Mouse (Mus musculus): Measurements from ENCODE around the gene Abr. TPM values are rescaled to one million over a fixed set of nuclear protein-coding genes. Genes with fewer than 3 reads are reported as not detected.

The Abr gene
- total RNA-seq, 2 experiments from 2014 or later = 8.2 to 12.8 TPM

DNA sequence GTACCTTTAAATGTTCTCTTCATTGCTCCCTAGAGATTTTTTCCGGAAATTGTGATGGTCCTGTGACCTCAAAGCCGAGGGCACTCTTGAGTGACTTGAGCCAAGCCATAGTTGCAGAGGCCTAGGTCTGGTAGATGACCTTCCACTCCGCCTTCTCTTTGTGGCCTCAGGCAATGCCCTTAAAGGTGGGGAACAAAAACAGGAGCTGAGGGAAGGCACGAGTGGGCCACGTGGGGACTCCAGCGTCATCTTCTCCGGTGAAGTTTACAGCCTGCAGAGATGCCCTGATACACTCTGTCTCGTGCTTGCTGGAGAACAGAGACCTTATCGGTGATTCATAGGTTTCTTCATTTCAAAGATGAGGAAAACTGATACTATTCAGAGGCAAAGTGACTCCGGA is 2.0 kb upstream of the Abr start:
- no peak for DNase-seq (ENCODE audit: low spot score)

DNA sequence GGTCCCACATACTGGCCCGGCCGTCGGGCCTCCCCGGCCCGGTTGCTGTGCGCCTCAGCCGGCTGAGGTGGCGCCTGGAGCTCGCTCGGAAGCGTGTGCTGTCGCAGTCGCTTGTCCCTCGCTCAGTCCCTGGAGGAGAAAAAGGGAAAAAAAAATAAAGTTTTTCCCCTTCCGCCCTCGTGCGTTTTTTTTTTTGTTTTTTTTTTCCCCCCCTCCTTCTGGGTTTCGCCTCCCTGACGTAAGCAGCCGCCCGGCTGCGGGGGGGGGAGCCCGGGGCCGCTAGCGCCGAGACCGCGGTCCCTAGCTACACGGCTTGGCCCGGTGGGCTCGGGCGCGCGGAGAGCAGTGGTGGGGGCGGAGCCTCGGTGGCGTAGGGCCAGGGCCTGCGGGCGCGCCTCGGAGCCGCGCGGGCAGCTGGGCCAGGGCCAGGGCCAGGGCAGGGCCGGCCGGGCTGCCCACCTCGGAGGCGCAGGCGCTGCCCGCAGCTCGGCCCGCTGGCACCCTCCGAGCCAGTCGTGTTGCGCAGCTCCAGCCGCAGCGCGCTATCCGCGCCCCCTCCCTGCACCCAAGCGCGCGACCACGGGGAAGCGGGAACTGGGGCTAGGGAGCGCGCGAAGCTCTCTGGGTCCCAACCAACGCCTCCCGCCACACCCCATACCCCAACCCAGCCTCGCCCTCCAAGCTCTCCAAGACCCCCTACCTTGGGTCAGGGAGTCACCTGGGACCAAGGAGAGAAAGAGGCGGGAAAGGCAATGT is 1.3 kb upstream of the Abr start:
- DNase-seq (ENCODE audit: low spot score) = peak; percentile 21

DNA sequence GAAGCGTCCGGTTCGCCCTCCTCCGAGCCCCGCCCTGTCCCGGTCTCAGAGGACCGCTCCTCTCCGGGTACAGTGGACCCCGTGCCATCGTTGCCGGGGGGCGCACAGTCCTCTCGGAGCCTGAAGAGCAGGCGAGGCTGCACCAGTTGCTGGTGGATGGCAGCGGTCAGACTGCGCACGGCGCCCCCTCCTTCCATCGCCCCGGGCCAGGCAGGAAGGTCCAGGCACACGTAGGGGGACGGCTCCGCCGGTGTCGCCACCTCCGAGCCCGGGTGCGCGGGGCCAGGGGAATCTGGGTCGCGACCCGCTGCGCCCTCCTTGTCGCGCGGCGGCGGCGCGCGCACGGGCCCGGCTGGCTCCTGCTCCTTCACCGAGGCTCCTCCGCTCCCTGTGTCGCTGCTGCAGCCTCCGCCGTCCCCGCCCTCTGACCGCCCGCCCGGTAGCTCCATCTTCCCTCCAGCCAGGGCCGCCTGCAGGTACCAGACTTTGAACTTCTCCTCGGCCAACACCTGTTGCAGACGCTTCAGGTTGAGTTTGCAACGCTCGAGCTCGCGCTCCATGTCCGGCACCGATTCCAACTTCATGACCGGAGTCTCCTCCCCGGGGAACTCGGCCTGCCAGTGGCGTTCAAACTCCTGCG is 572 bp upstream of the Abr start:
- no peak for DNase-seq (ENCODE audit: low spot score)

DNA sequence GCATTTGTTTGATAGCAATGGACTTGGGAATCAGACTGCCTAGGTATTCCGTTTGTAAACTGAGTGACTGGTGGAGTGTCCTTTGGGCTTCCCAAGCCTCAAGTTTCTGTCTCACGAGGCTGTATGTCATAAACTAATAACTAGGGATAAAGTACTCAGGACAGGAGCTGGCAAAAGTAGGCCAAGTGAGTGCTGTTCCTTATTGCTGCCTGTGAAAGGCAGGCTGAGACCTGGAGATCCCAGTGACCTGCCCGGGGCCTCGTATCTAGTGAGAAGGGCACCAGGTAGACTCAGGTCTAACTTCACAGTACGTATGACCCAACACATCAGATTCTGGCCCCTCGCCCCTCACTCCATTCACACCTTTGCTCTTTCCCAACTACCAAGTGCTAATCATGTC is 4.0 kb downstream of the Abr start:
- no peak for DNase-seq (ENCODE audit: low spot score)

DNA sequence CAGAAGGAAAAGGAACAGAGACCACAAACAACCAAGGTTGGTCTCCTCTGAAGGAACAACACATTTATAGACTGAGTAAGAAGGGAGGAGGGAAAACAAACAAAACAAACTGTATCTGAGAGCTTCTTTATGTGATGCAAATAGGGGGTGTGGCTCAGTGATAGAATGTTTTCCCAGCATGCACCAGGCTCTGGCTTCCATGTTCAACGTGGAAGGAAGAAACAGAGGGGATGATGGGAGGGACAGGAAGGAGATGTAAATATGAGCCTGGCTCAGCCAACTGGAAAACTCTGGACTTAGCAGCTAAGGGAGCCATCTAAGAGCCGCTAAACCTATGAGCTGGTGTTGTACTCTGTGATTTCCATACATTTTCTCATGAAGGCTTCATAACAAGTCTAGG is 7.9 kb downstream of the Abr start:
- no peak for DNase-seq (ENCODE audit: low spot score)

DNA sequence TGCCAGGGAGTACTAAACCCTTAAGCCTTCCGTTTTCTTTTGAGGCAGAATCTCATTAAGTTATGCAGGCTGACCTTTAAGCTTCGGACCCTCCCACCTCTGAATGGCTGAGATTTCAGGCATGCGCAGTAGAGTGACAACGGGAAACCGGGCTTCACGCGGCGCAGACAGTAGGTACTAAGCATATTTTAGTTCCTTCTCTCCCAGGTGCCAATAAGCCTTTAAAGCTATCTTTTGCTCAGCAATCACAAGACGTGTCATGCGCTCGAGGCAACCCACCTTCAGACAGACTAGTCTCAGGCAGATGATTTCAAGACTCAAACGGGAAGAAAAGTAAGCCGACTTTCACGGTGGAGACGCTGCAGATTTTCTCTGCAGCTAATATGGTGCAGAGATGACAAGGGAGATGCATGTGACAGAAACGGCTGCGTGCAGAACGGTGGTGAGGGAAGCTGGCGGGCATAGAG is 9.4 kb downstream of the Abr start:
- DNase-seq (ENCODE audit: low spot score) = no peak

DNA sequence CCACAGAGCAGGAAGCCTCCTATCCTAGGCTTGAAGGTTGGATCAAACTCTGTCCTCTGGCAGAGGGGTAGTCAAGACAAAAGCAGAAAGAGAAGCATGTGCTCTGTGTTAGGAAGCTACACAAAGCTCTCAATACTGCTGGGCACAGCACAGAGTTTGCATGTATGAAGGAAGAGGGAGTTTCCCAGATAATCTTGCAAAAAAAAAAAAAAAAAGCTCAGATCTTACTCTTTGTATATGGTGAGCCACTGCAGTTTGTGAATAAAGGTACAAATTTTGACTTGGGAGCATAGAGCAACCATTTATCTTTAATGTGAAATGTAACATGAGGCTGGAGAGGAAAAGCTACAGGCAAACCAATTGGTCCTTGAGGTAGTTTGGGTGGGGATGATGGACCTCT is 11.2 kb downstream of the Abr start:
- no peak for DNase-seq (ENCODE audit: low spot score)

DNA sequence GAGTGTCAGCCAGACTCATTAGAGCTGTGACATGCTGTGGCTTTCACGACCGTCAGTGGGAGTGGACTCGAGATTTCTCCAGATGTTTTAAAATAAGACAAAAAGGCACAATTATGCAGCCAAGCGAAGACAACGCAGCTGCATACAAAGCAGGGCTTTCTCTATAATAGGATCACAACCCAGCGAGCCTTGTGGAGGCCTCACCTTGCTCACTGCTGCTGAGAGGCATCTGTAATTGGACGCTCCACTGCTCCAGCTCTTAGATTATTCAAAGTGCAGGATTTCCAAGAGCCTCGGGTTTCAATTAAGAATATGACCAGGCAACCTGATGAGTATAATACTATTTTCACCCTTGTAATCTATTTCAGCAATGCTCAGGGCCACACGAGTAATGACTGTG is 15.6 kb downstream of the Abr start:
- DNase-seq (ENCODE audit: low spot score) = no peak

DNA sequence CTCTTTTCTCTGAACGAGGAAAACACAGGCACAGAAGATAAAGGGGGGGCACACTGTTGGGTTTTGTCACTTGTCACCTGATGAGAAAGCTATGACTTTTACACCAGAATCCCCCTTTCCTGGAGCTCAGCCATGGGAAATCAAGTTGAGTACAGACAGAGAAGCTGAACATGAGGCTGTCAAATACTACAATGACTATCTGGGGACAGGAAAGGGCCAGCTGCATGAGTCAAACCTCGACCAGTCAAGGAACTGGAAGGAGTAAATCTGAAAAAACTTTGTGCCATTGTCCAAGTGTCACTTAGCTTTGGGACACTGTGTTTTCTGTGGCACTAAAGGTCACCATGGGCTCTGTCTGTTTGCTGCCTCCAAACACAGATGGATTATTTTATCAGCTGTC is 22.9 kb downstream of the Abr start:
- DNase-seq (ENCODE audit: low spot score) = no peak

DNA sequence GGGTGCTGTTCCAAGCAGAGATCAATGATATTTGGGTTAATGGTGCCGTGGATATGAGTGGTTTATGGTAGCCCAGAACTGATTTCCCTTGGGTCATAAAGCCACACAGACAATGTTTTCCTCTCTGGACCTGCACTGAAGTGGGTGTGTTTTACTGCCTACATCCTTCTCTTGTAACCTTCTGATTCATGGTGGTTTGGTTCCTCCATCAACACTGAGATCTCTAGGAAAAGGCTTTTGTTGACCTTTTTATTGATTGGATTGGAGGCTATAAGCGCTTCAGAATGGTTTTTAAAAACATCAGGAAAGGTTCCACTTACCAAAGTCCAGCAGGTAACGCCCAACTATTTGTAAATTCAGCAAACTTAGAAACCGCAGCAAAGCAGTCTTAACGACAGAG is 23.4 kb downstream of the Abr start:
- no peak for DNase-seq (ENCODE audit: low spot score)

DNA sequence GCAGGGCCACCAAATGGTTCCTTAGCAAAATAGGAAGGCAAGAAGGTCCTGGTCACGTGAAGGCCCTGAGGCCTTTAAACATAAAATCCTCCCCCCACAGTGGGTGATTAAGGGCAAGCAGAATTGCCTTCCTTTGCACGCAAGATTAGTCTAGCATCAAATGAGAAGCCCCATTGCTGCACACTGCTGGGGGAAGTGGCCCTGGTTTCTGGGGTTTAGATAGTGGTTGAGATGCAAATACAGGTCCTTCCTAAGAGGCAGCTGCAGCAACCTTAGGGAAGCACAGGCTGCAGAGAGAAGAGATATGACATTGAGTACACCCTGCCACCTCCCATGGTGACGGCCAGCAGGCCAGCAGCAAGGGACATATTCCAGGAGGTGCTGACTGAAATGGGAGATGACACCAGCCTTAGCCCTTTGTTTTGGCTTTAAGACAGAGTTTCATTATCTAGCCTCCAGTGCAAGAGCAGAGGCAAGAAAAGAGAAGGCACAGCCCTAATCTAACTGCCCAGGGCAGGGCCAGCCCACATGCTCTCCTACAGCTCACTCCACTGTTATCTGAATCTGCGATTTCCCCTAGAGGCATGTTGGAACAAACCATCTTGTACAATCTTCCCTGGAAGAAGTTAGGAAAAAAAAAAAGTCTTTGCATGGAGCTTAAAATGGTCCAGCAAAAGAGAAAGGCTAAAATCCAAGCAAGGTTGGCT is 28.3 kb downstream of the Abr start:
- no peak for DNase-seq (ENCODE audit: low spot score)

DNA sequence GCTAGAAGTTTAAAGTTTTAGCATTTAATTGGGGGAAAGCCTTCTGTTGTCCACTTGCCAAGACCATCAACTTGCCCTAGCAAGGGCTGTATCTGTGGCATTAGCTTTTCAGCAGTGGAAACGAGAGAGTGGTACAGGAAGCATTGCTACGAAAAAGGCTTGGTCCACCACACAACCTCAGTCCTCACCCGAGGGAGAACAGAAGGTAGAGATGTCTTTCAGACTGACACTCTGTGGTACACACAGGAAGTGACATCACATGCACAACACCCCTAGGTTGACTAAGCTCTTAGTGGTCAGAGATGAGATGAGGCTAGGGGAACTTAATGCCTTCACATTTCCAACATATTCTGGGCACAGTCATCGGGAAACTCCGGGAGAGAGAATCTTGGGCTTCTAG is 32.4 kb downstream of the Abr start:
- no peak for DNase-seq (ENCODE audit: low spot score)

DNA sequence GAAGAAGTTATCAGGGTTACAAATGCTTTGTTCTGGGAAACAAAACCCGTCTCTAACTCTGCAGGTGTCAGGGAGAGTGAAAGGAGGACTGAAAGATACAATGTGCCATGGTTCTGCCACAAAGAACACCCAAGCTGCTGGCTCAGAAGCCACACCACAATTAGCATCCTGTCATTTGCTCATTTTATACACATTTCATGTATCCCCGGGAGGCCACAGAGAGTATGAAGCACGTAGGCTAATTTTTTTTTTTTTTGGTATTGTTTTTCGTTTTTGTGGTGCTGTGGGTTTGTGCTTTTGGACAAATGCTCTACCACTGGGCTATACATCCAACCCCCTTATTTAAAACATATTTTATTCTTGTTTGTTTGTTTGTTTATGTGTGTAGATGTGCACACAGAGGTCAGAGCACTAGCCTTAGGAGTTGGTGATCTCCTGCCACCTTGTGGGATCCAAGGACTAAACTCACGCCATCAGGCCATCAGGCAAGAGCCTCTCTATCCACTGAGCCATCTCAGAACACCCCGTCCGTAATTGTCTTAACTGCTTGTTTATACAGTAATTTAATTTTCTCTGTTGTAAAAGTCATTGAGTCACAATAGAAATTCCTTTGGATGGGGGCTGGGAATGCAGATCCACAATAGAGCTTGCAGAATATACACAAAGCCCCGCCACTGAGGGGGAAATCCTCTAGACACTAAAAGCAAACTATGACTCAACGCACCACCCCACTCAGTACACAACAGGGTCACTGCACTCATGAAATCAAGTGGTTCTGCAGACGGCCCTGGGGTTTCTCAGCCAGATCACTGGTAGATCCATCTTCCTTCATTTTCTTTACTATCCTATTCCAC is 33.3 kb downstream of the Abr start:
- DNase-seq (ENCODE audit: low spot score) = no peak

DNA sequence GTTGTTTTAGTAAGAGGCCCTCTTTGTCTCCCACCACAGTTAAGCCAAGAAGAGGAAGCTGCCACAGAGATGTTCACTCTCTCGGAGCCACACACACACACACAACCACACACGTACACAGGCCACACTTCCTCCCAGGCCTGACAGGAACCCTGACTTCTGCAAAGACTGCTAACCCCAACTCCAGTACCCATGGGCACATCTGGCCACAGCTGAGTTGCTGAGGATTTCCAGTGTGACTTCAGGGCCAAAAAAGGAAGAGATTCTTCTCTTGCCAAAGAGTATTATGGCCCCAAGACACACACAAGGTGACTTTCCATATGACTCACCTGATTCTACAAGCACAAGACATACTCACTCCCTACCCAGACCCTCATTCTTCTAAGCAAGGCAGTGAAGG is 34.1 kb downstream of the Abr start:
- no peak for DNase-seq (ENCODE audit: low spot score)

DNA sequence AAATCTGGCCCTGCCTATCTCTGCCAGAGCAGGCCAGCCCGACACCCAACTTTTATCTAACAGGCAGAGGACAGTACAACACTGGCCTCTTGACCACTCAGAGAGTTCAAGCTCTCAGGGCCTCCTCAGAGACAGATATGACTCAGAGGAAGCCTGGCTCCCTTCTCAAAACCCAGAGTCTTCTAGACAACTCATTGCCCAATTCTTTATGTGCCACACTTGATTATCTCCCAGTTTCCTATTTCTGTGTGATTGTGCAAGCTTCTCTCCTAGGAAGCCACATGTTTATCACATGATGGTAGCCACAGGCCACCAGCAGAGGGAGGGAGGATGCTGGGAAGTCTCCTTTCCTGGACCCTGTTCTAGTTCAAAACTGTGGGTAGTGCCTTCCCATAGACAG is 34.8 kb downstream of the Abr start:
- DNase-seq (ENCODE audit: low spot score) = no peak

DNA sequence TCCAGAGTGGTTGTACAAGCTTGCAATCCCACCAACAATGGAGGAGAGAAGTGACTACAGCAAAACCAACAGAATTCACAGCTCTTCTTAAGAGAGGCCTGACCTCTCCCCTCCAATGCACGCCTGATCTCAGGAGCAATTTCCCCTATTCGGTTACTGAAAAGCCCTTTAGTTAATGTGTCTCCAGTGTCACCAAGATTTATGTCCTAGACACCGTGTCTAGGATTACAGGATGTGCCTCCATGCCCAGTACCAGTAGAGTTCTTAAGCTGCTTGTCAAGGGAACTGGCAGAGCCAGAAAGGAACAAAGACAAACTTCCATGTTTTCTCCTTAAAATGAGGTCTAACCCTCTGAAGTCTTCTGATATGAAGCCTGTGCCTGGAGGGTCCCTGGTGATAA is 36.0 kb downstream of the Abr start:
- DNase-seq (ENCODE audit: low spot score) = no peak

DNA sequence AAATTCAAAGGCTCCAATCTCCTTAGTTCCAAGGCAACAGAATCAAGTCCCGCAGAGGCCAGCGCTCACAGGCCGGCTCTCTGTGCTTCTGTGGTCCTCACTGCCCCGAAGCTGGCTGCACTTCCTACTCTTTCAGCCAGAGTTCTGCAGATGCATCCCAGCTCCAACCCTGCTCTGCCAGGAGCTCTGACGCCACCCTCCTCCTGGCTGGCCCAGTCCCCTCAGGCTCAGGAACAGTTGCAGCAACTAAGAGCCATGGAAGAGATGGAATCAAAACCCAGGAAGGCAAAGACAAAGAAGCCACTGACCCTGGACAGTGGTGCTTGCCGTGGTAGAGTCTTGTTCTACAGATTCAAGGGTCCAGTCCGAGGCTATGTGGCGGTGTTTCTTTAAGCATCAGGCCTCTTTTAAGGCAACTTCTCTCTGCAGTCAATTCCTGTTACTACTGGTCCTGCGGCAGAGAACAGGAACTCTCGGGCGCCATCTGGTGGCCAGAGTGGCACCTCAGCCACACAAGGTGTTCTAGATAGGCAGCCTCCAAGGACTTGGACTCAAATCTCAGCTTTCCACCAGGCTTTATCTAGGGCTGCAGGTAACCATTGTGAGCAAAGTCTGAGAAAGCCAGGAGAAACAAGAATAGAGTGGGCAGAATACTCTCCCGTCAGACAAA is 44.4 kb downstream of the Abr start:
- peak; percentile 82 for DNase-seq (ENCODE audit: low spot score)

DNA sequence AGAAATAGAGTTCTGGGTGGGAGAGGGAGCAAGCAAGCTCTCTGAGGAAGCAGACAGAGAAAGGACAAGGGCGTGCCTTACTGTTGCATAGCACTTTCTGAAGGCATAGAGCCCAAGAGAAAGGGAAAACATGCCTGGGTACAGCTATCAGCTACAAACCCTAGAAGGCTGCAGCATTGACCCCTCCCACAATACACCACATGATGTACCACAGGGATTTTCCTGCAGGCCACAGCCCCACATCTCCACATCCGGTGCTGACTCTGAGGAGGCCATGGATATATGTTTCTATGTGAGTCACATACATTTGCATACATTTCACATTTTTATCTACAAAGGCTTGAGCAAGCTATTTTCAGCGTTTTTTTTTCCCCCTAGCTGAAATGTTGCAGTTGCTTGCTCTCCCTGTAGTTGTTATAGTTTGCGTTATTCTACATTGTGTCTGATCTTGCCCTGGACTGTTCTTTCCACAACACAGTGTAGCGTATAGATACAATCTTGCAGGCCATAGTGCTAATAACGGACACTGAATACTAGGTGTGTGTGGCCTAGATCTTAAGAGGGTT is 49.2 kb downstream of the Abr start:
- no peak for DNase-seq (ENCODE audit: low spot score)

DNA sequence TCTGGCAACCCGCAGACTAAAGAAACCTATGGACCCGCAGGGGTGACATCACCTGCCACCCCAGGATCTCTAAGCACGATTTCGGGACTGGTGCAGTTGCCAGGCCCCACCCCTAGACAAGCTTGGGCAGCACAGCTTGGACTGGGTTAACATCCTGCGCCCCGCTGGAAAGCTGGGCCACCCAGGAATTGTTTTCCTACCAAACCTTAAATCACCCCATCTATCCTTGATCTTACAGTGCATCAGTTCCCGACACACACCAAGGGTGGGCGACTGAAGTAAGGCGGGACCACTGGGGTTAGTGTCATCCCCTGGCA is 50.5 kb downstream of the Abr start:
- no peak for DNase-seq (ENCODE audit: low spot score)

DNA sequence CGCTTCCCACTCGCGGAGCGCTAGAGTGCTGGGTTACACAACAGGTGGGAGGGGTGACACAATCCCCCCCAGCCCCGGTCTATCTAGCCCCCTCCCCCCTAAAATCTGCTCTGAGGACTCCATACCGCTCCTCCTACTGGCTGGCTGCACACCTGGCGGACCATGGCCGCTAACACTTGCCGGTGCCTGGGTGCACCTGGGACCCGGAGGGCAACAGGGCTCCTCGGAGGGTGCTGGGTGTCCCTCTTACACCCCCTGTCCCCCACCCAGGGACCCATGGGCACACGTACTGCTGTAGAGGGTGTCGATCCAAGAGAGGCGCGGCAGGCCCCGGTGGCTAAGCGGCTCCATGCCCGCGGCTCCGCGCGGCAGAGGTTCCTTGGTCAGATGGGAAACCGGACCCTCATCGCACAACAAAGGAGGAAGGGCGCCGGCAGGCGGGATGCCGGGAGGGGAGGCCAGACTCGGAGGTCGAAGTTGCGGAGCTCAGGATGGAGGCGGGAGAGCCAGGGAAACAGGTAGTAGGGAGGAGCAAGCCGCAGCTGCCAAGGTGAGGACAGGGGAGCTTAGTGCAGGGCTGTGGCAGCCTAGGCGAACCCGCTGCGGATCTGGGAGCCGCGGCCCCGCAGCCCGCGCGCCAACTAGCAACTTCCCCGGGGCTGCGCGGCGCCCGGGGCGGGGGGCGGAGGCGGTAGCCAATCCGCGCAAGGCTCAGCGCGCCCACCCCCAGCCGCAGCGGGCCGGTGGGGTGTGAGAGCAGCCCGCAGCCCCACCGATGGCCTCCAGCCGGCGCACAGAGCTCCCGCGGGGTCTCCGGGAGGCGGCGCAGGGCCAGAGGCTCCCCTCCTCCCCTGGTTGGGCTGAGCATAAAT is 51.1 kb downstream of the Abr start:
- DNase-seq (ENCODE audit: low spot score) = no peak
